Mouse (Mus musculus) right cerebral cortex, adult 2 months (tissue): Measurements from ENCODE around the gene Glod4.

Experiments
- DNase-seq, 2 experiments: peaks; one replicate each; pipeline ENCODE4 v3.0.0; 2021 to 2022; ENCODE audit warnings: low spot score in 2 of 2

The Glod4 gene

GRCm38 (mm10) chr11:76083941-76084367, 159.6 kb downstream of the Glod4 start:
- no peak for DNase-seq

- no peak for DNase-seq
These were observed 162.4 kb downstream of the Glod4 start for GRCm38 (mm10) chr11:76081048-76081640.

- DNase-seq: no peak
These were observed 163.2 kb downstream of the Glod4 start for GRCm38 (mm10) chr11:76080293-76080692.

- no peak for DNase-seq
These were observed 166.2 kb downstream of the Glod4 start for GRCm38 (mm10) chr11:76077341-76077740.

- no peak for DNase-seq
These were observed 169.0 kb downstream of the Glod4 start for GRCm38 (mm10) chr11:76074296-76075093.
